Mouse (Mus musculus): Measurements from ENCODE around the gene Il13. TPM values are rescaled to one million over a fixed set of nuclear protein-coding genes. Genes with fewer than 3 reads are reported as not detected.

Il13 gene
- polyA plus RNA-seq, 1 experiment from 2014 or later = not detected

GRCm38 (mm10) chr11:53609231-53609630 is 25.3 kb downstream of the Il13 start:
- no peak overlapping the region for H3K4me3 ChIP-seq
- no peak overlapping the region for H3K9ac ChIP-seq
- H3K27ac ChIP-seq = no peak overlapping the region
- ATAC-seq (ENCODE audit: low FRiP score, low read depth) = no peak
- no peak overlapping the region for H3K4me2 ChIP-seq (replicated peaks)
- no peaks in the 10 kb centered on the region for H3K9me3 ChIP-seq
- 84% methylated on average over 6 of the region's 6 CpGs for WGBS
- no peaks in the 10 kb centered on the region for H3K4me1 ChIP-seq
- H3K27me3 ChIP-seq (replicated peaks) = no peaks in the 10 kb centered on the region
- H3K36me3 ChIP-seq = no peaks in the 10 kb centered on the region

GRCm38 (mm10) chr11:53605609-53606008 is 28.9 kb downstream of the Il13 start:
- Histone ChIP-seq H3K36me3 (peaks cover 15% of the 10 kb centered on the region; the same call in 1 of the 2 replicates), H3K9me3 (no peaks in the 10 kb centered on the region), H3K27ac (no peak overlapping the region), H3K27me3 (replicated peaks) (no peaks in the 10 kb centered on the region), H3K4me1 (no peaks in the 10 kb centered on the region), H3K4me3 (no peak overlapping the region), H3K9ac (no peak overlapping the region), H3K4me2 (replicated peaks) (0 out of 2 replicates have a peak overlapping the region, but pooled peaks have one; percentile 4)
- 11% methylated on average over 12 of the region's 12 CpGs for WGBS
- ATAC-seq (ENCODE audit: low FRiP score, low read depth) = no peak

- Histone ChIP-seq H3K4me2 (replicated peaks) (no peak overlapping the region), H3K27ac (no peak overlapping the region), H3K4me3 (no peak overlapping the region), H3K9me3 (no peaks in the 10 kb centered on the region), H3K4me1 (no peaks in the 10 kb centered on the region), H3K9ac (no peak overlapping the region), H3K27me3 (replicated peaks) (no peaks in the 10 kb centered on the region), H3K36me3 (peaks cover 20% of the 10 kb centered on the region; the same call in 1 of the 2 replicates)
- no peak for ATAC-seq (ENCODE audit: low FRiP score, low read depth)
- WGBS = 89% methylated on average over 3 of the region's 3 CpGs
Measured at GRCm38 (mm10) chr11:53604983-53605382, 29.5 kb downstream of the Il13 start.

GRCm38 (mm10) chr11:53591116-53591515 is 43.4 kb downstream of the Il13 start:
- H3K27ac ChIP-seq = no peak overlapping the region
- H3K4me3 ChIP-seq = no peak overlapping the region
- H3K4me2 ChIP-seq (replicated peaks) = no peak overlapping the region
- H3K36me3 ChIP-seq = peaks cover 81% of the 10 kb centered on the region
- 94% methylated on average over 5 of the region's 5 CpGs for WGBS
- no peak for ATAC-seq (ENCODE audit: low FRiP score, low read depth)
- H3K27me3 ChIP-seq (replicated peaks) = no peaks in the 10 kb centered on the region
- no peaks in the 10 kb centered on the region for H3K4me1 ChIP-seq
- no peaks in the 10 kb centered on the region for H3K9me3 ChIP-seq
- no peak overlapping the region for H3K9ac ChIP-seq

GRCm38 (mm10) chr11:53590368-53590768 is 44.1 kb downstream of the Il13 start:
- no peaks in the 10 kb centered on the region for H3K27me3 ChIP-seq (replicated peaks)
- H3K9me3 ChIP-seq = no peaks in the 10 kb centered on the region
- H3K27ac ChIP-seq = no peak overlapping the region
- no peak overlapping the region for H3K4me3 ChIP-seq
- no peak for ATAC-seq (ENCODE audit: low FRiP score, low read depth)
- WGBS = 45% methylated on average over 15 of the region's 15 CpGs
- no peak overlapping the region for H3K9ac ChIP-seq
- H3K36me3 ChIP-seq = peaks cover 78% of the 10 kb centered on the region
- H3K4me2 ChIP-seq (replicated peaks) = no peak overlapping the region
- no peaks in the 10 kb centered on the region for H3K4me1 ChIP-seq

- Histone ChIP-seq H3K36me3 (peaks cover 75% of the 10 kb centered on the region), H3K4me2 (replicated peaks) (no peak overlapping the region), H3K9me3 (no peaks in the 10 kb centered on the region), H3K27ac (no peak overlapping the region), H3K4me3 (no peak overlapping the region), H3K4me1 (no peaks in the 10 kb centered on the region), H3K9ac (no peak overlapping the region), H3K27me3 (replicated peaks) (no peaks in the 10 kb centered on the region)
- WGBS = 84% methylated on average over 8 of the region's 8 CpGs
- ATAC-seq (ENCODE audit: low FRiP score, low read depth) = no peak
Measured at GRCm38 (mm10) chr11:53588279-53588678, 46.2 kb downstream of the Il13 start.

GRCm38 (mm10) chr11:53585510-53585909 is 49.0 kb downstream of the Il13 start:
- Histone ChIP-seq H3K9me3 (no peaks in the 10 kb centered on the region), H3K9ac (no peak overlapping the region), H3K27me3 (replicated peaks) (no peaks in the 10 kb centered on the region), H3K36me3 (peaks cover 62% of the 10 kb centered on the region), H3K4me1 (no peaks in the 10 kb centered on the region), H3K27ac (no peak overlapping the region), H3K4me2 (replicated peaks) (no peak overlapping the region), H3K4me3 (no peak overlapping the region)
- WGBS = 96% methylated on average over 6 of the region's 6 CpGs
- no peak for ATAC-seq (ENCODE audit: low FRiP score, low read depth)

- no peak for ATAC-seq (ENCODE audit: low FRiP score, low read depth)
- peaks cover 67% of the 10 kb centered on the region for H3K36me3 ChIP-seq
Measured at GRCm38 (mm10) chr11:53584849-53585248, 49.7 kb downstream of the Il13 start.

GRCm38 (mm10) chr11:53583151-53583550 is 51.4 kb downstream of the Il13 start:
- Histone ChIP-seq H3K27ac (no peak overlapping the region), H3K36me3 (peaks cover 65% of the 10 kb centered on the region), H3K4me3 (no peak overlapping the region), H3K9ac (no peak overlapping the region), H3K27me3 (replicated peaks) (no peaks in the 10 kb centered on the region), H3K4me1 (no peaks in the 10 kb centered on the region), H3K9me3 (no peaks in the 10 kb centered on the region), H3K4me2 (replicated peaks) (no peak overlapping the region)
- no peak for ATAC-seq (ENCODE audit: low FRiP score, low read depth)
- 75% methylated on average over 10 of the region's 10 CpGs for WGBS

More at GRCm38 (mm10) chr11:53584849-53585248, 49.7 kb downstream of the Il13 start:
- no peaks in the 10 kb centered on the region for H3K27me3 ChIP-seq (replicated peaks)
- H3K27ac ChIP-seq = no peak overlapping the region
- no peaks in the 10 kb centered on the region for H3K4me1 ChIP-seq
- no peak overlapping the region for H3K4me3 ChIP-seq
- H3K9me3 ChIP-seq = no peaks in the 10 kb centered on the region
- H3K4me2 ChIP-seq (replicated peaks) = no peak overlapping the region
- 76% methylated on average over 3 of the region's 3 CpGs for WGBS
- H3K9ac ChIP-seq = no peak overlapping the region

Other genes with a start within 250 kb of the Il13 start
- 0.42 TPM in 1 of 2 replicates, not detected in the other for gene Leap2, start 211.5 kb downstream of the Il13 start, polyA plus RNA-seq (2016; fragmentation: Nextera tagmentation; extraction: Ambion mirVana)
- gene Uqcrq, start 203.9 kb downstream of the Il13 start, polyA plus RNA-seq (2016; fragmentation: Nextera tagmentation; extraction: Ambion mirVana) = 607 and 637 TPM in 2 replicates
- 1.8 and 2.1 TPM in 2 replicates for gene Gdf9, start 203.7 kb downstream of the Il13 start, polyA plus RNA-seq (2016; fragmentation: Nextera tagmentation; extraction: Ambion mirVana)
- gene Gm10447, start 177.6 kb downstream of the Il13 start, polyA plus RNA-seq (2016; fragmentation: Nextera tagmentation; extraction: Ambion mirVana) = 0.13 TPM in 1 of 2 replicates, not detected in the other
- gene Shroom1, start 177.5 kb downstream of the Il13 start, polyA plus RNA-seq (2016; fragmentation: Nextera tagmentation; extraction: Ambion mirVana) = 2.1 and 2.7 TPM in 2 replicates
- gene Gm9837, start 164.2 kb downstream of the Il13 start, polyA plus RNA-seq (2016; fragmentation: Nextera tagmentation; extraction: Ambion mirVana) = not detected in 2 replicates
- gene Gm9945, start 154.5 kb downstream of the Il13 start, polyA plus RNA-seq (2016; fragmentation: Nextera tagmentation; extraction: Ambion mirVana) = not detected in 2 replicates
- gene Sowaha, start 154.4 kb downstream of the Il13 start, polyA plus RNA-seq (2016; fragmentation: Nextera tagmentation; extraction: Ambion mirVana) = 0.22 and 0.46 TPM in 2 replicates
- gene Sept8, start 115.4 kb downstream of the Il13 start, polyA plus RNA-seq (2016; fragmentation: Nextera tagmentation; extraction: Ambion mirVana) = 21.4 and 25.2 TPM in 2 replicates
- gene Kif3a, start 67.3 kb downstream of the Il13 start, polyA plus RNA-seq (2016; fragmentation: Nextera tagmentation; extraction: Ambion mirVana) = 145 and 157 TPM in 2 replicates
- gene Il4, start 16.0 kb downstream of the Il13 start, polyA plus RNA-seq (2016; fragmentation: Nextera tagmentation; extraction: Ambion mirVana) = 2.3 and 3.4 TPM in 2 replicates
- 15.4 and 18.2 TPM in 2 replicates for gene Rad50, start 72.6 kb upstream of the Il13 start, polyA plus RNA-seq (2016; fragmentation: Nextera tagmentation; extraction: Ambion mirVana)
- gene Il5, start 86.1 kb upstream of the Il13 start, polyA plus RNA-seq (2016; fragmentation: Nextera tagmentation; extraction: Ambion mirVana) = not detected in 2 replicates
- 3.3 and 4.5 TPM in 2 replicates for gene Irf1, start 135.3 kb upstream of the Il13 start, polyA plus RNA-seq (2016; fragmentation: Nextera tagmentation; extraction: Ambion mirVana)
- gene Gm17334, start 138.5 kb upstream of the Il13 start, polyA plus RNA-seq (2016; fragmentation: Nextera tagmentation; extraction: Ambion mirVana) = not detected in 2 replicates
- gene Gm12216, start 224.6 kb upstream of the Il13 start, polyA plus RNA-seq (2016; fragmentation: Nextera tagmentation; extraction: Ambion mirVana) = 0.19 TPM in 1 of 2 replicates, not detected in the other

All from neural tube, embryonic 12.5 days (tissue).